ENCODE assay signal across 7 mouse cellular contexts in genomic region chr13:43616551-43616950, GRCm38 (mm10). TPM values are rescaled to one million over a fixed set of nuclear protein-coding genes. Genes with fewer than 3 reads are reported as not detected.
DNase-seq lines count a peak whose midpoint lies in the region; ATAC-seq lines count a peak whose summit lies in the region.

No protein-coding gene starts in this region.

- peak overlapping the region; percentile 78 for H3K4me3 ChIP-seq in forebrain, embryonic 11.5 days (ENCODE audit: low read depth, low read length)
- H3K4me3 ChIP-seq in liver, embryonic 12.5 days: no peak overlapping the region

- H3K27ac ChIP-seq in forebrain, embryonic 11.5 days (ENCODE audit: low read depth, low read length): no peak overlapping the region
- no peak overlapping the region for H3K27ac ChIP-seq in liver, embryonic 12.5 days

- peaks cover 5% of the 10 kb centered on the region; the same call in 1 of the 2 replicates for H3K4me1 ChIP-seq in forebrain, embryonic 11.5 days (replicated peaks; ENCODE audit: control insufficient read depth, insufficient read depth, low read length)
- H3K4me1 ChIP-seq in liver, embryonic 12.5 days: peaks cover 11% of the 10 kb centered on the region

- 0 out of 2 replicates have a peak, but pooled peaks cover 2% of the 10 kb centered on the region for H3K27me3 ChIP-seq in forebrain, embryonic 11.5 days (ENCODE audit: control insufficient read depth, insufficient read depth, low read length)
- peaks cover 51% of the 10 kb centered on the region for H3K27me3 ChIP-seq in liver, embryonic 12.5 days (replicated peaks)

- peak overlapping the region; percentile 81 for H3K4me2 ChIP-seq in forebrain, embryonic 11.5 days (ENCODE audit: low read depth, low read length, severe bottlenecking)
- H3K4me2 ChIP-seq in liver, embryonic 12.5 days: peak overlapping the region; percentile 75; the same call in 1 of the 2 replicates

- peak; percentile 38 for DNase-seq in retina, postnatal 1 day
- DNase-seq in retina, embryonic 14.5 days (ENCODE audit: low spot score): no peak
- DNase-seq in forebrain, embryonic 11.5 days (ENCODE audit: low spot score): no peak
- DNase-seq in thymus, postnatal 10 days (ENCODE audit: low spot score in 2 of 2): no peak
- no peak for DNase-seq in frontal cortex, postnatal 25 days (ENCODE audit: low spot score in 2 of 2)
- no peak for DNase-seq in right cerebral cortex, postnatal 4 days

- H3K9ac ChIP-seq in forebrain, embryonic 11.5 days (ENCODE audit: low read length): peak overlapping the region; percentile 77
- no peak overlapping the region for H3K9ac ChIP-seq in liver, embryonic 12.5 days

- no peaks in the 10 kb centered on the region for H3K36me3 ChIP-seq in forebrain, embryonic 11.5 days (ENCODE audit: control insufficient read depth, insufficient read depth, low read length)
- no peaks in the 10 kb centered on the region for H3K36me3 ChIP-seq in liver, embryonic 12.5 days

- ATAC-seq in forebrain, embryonic 11.5 days (replicated peaks; ENCODE audit: low FRiP score): no peak
- ATAC-seq in liver, embryonic 12.5 days: no peak

- no peaks in the 10 kb centered on the region for H3K9me3 ChIP-seq in forebrain, embryonic 11.5 days (ENCODE audit: control insufficient read depth, low read length)
- H3K9me3 ChIP-seq in liver, embryonic 12.5 days (replicated peaks): no peaks in the 10 kb centered on the region

- WGBS in forebrain, embryonic 11.5 days: 30% methylated on average over 6 of the region's 6 CpGs
- WGBS in liver, embryonic 12.5 days (ENCODE audit: insufficient replicate concordance): 38% methylated on average over 6 of the region's 6 CpGs

RNA-seq across cellular contexts. Expression of gene Rnf182, which starts 1.0 kb away (rescaled TPM):
- 10.0 and 13.5 TPM in 2 replicates for polyA plus RNA-seq in forebrain, embryonic 11.5 days (2014; fragmentation: Nextera tagmentation; extraction: Ambion mirVana)
- 0.19 and 0.20 TPM in 2 replicates for polyA plus RNA-seq in liver, embryonic 12.5 days (2016; fragmentation: Nextera tagmentation; extraction: Ambion mirVana)

RNA-seq across cellular contexts. Expression of gene Mcur1, which starts 56.6 kb away (rescaled TPM):
- polyA plus RNA-seq in forebrain, embryonic 11.5 days (2014; fragmentation: Nextera tagmentation; extraction: Ambion mirVana): 12.2 and 12.9 TPM in 2 replicates
- 8.3 and 9.0 TPM in 2 replicates for polyA plus RNA-seq in liver, embryonic 12.5 days (2016; fragmentation: Nextera tagmentation; extraction: Ambion mirVana)
